Mouse (Mus musculus) forebrain, postnatal 0 days (tissue): ENCODE data around the gene Ube2j1. TPM values are rescaled to one million over a fixed set of nuclear protein-coding genes. Genes with fewer than 3 reads are reported as not detected.

Source experiments
- ATAC-seq: fragments of 200-750 bp; cut with Nextera tagmentation; 2 replicates; pipeline ENCODE4 v1.8.0; 2017; ENCODE audit warnings: mild to moderate bottlenecking, moderate library complexity
- DNase-seq: peaks from one replicate; pipeline ENCODE4 v3.0.0-alpha.2; 2015
- H3K27ac ChIP-seq: fragments of 300-500 bp; sonication (generic); 2 replicates; pipeline ENCODE4 v1.5.1; 2014; ENCODE audit warnings: low read depth, mild to moderate bottlenecking, antibody characterized with exemption, low read length, moderate library complexity, mixed read lengths
- H3K27me3 ChIP-seq: fragments of 300-500 bp; sonication (generic); 2 replicates; pipeline ENCODE4 v1.6.1; 2014; ENCODE audit warnings: mild to moderate bottlenecking, low read length, mixed read lengths; ENCODE audit not compliant: insufficient read depth
- H3K36me3 ChIP-seq: fragments of 300-500 bp; sonication (generic); 2 replicates; pipeline ENCODE4 v1.6.1; 2014; ENCODE audit warnings: mild to moderate bottlenecking, moderate library complexity; ENCODE audit not compliant: insufficient read depth
- H3K4me1 ChIP-seq: fragments of 300-500 bp; sonication (generic); 2 replicates; pipeline ENCODE4 v1.6.1; 2014; ENCODE audit warnings: antibody characterized with exemption; ENCODE audit not compliant: insufficient read depth
- H3K4me2 ChIP-seq: fragments of 300-500 bp; sonication (generic); 2 replicates; pipeline ENCODE4 v1.6.1; 2014; ENCODE audit warnings: low read depth, mild to moderate bottlenecking, moderate library complexity
- H3K4me3 ChIP-seq: fragments of 300-500 bp; sonication (generic); 2 replicates; pipeline ENCODE4 v1.5.1; 2014; ENCODE audit warnings: low read depth, low read length, mixed read lengths
- H3K9ac ChIP-seq: fragments of 300-500 bp; sonication (generic); 2 replicates; pipeline ENCODE4 v1.6.1; 2014; ENCODE audit warnings: mild to moderate bottlenecking
- H3K9me3 ChIP-seq: fragments of 300-500 bp; sonication (generic); 2 replicates; pipeline ENCODE4 v1.6.1; 2016; ENCODE audit warnings: low read length
- CTCF ChIP-seq: sonication (generic); IDR thresholded peaks from 2 replicates; pipeline ENCODE4 v1.5.1; 2016; ENCODE audit warnings: antibody characterized with exemption, control low read depth, low read depth
- WGBS: fragments of 180-500 bp; shearing (Covaris S2); extraction: QIAGEN DNeasy Blood & Tissue Kit; methylation state at CpG from one replicate; pipeline ENCODE4 v1.1.7; 2014; 5-methylcytosine and 5-hydroxymethylcytosine counted together
- polyA plus RNA-seq: library from polyadenylated mRNA; unstranded; fragments of >200 nt; fragmentation: Nextera tagmentation; extraction: Ambion mirVana; gene quantifications from 2 replicates; pipeline ENCODE4 v1.2.1, GENCODE M21; 2015
- total RNA-seq: library from RNA; depleted of rRNA; stranded (reverse); fragments of >200 nt; gene quantifications from 2 replicates; pipeline ENCODE4 v1.2.3, GENCODE M21; 2014

The Ube2j1 gene
- total and polyA plus RNA-seq, 2 experiments from 2014 or later = 61.2 to 106 TPM

DNA sequence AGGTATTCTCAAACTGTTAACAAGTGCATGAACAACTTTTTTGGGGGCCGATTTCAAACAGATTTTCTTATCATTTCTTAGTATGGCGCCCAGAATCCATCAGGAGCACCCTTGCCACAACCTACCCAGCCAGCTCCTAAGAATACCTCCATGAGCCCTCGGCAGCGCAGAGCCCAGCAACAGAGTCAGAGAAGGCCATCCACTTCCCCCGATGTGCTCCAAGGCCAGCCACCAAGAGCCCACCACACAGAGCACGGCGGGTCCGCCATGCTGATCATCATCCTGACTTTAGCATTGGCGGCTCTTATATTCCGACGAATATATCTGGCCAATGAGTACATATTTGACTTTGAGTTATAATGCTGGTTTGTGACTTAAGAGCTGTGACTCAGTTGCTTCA is 18.4 kb downstream of the Ube2j1 start:
- no peaks in the 10 kb centered on the region for H3K27me3 ChIP-seq
- no peaks in the 10 kb centered on the region for H3K9me3 ChIP-seq
- H3K4me2 ChIP-seq = no peak overlapping the region
- DNase-seq (no peak), ATAC-seq (no peak)
- no peak overlapping the region for H3K9ac ChIP-seq
- TF ChIP-seq CTCF = no peak
- no peak overlapping the region for H3K4me3 ChIP-seq
- WGBS = 97% methylated on average over 11 of the region's 11 CpGs
- H3K27ac ChIP-seq = no peak overlapping the region
- H3K36me3 ChIP-seq = peaks cover 49% of the 10 kb centered on the region
- H3K4me1 ChIP-seq = no peaks in the 10 kb centered on the region

DNA sequence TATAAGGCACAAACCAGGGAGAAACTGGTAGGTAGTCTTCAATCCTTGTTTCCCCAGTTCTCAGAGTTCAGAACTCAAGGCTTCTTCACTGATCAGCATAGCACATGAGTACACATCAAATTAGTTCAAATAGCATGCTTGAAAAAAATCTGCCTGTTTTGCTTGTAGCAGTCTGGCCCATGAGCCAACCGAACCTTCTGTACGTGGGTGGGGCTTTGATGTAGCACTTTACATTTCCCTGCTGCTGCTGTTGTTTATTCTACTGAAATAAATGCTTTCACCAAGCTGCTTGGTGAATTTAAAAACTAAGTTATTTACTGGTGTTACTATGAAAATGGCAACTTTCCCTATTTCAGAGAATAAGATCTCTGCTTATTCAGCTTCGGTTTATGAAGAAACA is 20.8 kb downstream of the Ube2j1 start:
- no peak overlapping the region for H3K4me2 ChIP-seq
- H3K9me3 ChIP-seq = no peaks in the 10 kb centered on the region
- no peak for ATAC-seq
- H3K36me3 ChIP-seq = peaks cover 28% of the 10 kb centered on the region
- 84% methylated on average over 3 of the region's 3 CpGs for WGBS
- no peak for DNase-seq
- no peak overlapping the region for H3K4me3 ChIP-seq
- no peak overlapping the region for H3K9ac ChIP-seq
- H3K27me3 ChIP-seq = no peaks in the 10 kb centered on the region
- TF ChIP-seq CTCF = no peak
- H3K27ac ChIP-seq = no peak overlapping the region
- no peaks in the 10 kb centered on the region for H3K4me1 ChIP-seq

DNA sequence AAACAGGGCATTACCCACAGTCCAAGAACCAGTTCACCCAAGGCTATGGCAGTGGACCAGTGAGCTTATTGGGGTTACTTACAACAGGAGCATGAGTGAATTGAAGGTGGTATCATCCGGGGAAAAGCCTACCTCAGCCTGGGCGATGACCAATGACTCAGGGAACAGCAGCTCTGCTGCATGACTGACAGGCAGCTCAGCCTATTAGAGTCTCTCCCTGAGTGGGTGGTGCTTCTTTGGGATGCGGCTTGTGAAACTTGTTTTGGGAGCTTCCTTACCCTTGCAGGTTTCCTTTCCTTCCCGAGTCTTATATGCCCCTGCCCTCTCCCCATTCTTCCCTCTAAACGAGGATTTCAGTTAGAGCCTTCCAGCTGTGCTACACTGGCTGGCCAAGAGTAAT is 21.4 kb downstream of the Ube2j1 start:
- ATAC-seq (peak; percentile 42), DNase-seq (peak; percentile 43)
- H3K27me3 ChIP-seq = no peaks in the 10 kb centered on the region
- H3K4me2 ChIP-seq = no peak overlapping the region
- no peak overlapping the region for H3K9ac ChIP-seq
- no peak overlapping the region for H3K4me3 ChIP-seq
- 87% methylated on average over 5 of the region's 5 CpGs for WGBS
- TF ChIP-seq CTCF = no peak
- no peaks in the 10 kb centered on the region for H3K4me1 ChIP-seq
- no peak overlapping the region for H3K27ac ChIP-seq
- H3K9me3 ChIP-seq = no peaks in the 10 kb centered on the region
- H3K36me3 ChIP-seq = peaks cover 28% of the 10 kb centered on the region

DNA sequence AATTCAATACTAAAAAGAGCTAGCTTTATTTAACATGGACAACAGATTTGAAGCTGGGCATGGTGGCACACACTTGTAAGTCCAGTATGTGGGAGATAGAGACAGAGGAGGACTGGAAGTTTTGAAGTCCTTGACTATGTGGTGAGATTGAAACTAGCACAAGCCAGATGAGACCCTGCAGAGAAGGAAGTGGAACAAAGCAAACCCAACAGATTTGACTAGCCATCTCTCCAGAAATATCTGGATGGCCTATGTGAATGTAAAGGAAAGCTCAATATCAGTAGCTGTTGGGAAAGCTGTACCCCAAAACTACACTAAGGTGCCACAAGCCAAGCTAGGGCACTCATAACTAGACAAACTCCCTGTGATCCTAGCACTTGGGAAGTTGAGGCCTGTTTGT is 23.2 kb downstream of the Ube2j1 start:
- peaks cover 14% of the 10 kb centered on the region; the same call in 1 of the 2 replicates for H3K36me3 ChIP-seq
- H3K27me3 ChIP-seq = no peaks in the 10 kb centered on the region
- no peak overlapping the region for H3K27ac ChIP-seq
- H3K9ac ChIP-seq = no peak overlapping the region
- no peaks in the 10 kb centered on the region for H3K9me3 ChIP-seq
- ATAC-seq (no peak), DNase-seq (no peak)
- no peak for TF ChIP-seq CTCF
- H3K4me3 ChIP-seq = no peak overlapping the region
- no peaks in the 10 kb centered on the region for H3K4me1 ChIP-seq
- H3K4me2 ChIP-seq = no peak overlapping the region

DNA sequence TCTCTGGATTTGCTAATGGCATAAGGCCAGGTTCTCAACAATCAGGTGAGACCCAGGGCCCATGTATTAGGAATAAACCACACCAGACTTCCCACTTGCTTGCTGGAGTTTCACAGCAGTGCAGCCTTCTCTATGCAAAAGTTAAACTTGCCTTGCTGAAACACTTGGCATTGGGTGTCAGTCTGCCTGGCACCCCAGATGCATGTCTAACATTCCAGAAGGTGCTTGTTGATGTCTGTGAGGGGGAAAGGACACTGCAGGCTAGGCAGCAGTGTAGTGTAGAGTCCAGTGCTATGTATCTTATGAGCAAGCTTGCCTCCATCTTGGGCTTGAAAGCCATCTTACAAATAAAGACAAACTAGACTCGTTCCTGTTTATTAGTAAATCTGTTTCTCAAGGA is 25.1 kb downstream of the Ube2j1 start:
- WGBS = 86% methylated on average over 1 of the region's 1 CpGs
- H3K9me3 ChIP-seq = no peaks in the 10 kb centered on the region
- H3K9ac ChIP-seq = no peak overlapping the region
- H3K27ac ChIP-seq = no peak overlapping the region
- no peak for TF ChIP-seq CTCF
- H3K4me3 ChIP-seq = no peak overlapping the region
- H3K4me1 ChIP-seq = no peaks in the 10 kb centered on the region
- DNase-seq (no peak), ATAC-seq (no peak)
- no peaks in the 10 kb centered on the region for H3K27me3 ChIP-seq
- peaks cover 14% of the 10 kb centered on the region; the same call in 1 of the 2 replicates for H3K36me3 ChIP-seq
- H3K4me2 ChIP-seq = no peak overlapping the region

DNA sequence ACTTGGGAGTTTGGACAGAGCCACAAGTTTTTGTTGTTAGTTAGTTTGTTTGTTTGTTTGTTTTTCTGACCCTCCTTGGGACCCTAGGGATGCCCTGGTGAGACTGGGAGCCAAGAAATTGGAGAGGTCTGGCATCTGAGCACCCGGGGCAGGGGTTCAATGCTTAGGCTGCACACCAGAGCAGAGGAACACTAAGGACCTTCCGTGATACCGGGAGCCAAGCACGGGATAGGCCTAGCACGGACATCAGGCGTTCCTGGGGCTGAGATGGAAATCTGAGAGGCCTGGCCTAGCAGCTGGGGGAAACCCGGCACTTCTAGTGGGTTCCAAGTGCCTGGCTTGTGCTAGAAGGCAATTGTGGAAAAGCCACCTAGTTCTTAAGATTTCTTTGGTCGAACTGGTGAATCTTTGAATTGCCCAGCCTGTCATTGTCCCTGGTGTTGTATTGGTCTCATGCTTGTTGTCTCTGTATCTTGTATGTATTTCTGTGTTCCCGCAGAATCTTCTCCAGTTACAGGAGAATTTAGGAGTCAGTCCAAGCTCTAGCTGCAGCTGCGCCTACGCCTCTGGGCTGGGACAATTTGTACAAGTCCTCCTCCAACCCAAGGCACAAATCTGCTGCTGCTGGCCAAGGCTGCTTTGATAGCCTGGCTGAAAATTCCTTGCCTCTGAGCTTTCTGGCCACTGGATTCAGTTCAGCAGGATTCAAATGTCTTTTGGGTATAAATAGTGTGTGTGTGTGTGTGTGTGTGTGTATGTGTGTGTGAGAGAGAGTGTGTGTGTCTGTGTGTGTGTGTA is 26.9 kb downstream of the Ube2j1 start:
- 87% methylated on average over 11 of the region's 11 CpGs for WGBS
- no peak for ATAC-seq

DNA sequence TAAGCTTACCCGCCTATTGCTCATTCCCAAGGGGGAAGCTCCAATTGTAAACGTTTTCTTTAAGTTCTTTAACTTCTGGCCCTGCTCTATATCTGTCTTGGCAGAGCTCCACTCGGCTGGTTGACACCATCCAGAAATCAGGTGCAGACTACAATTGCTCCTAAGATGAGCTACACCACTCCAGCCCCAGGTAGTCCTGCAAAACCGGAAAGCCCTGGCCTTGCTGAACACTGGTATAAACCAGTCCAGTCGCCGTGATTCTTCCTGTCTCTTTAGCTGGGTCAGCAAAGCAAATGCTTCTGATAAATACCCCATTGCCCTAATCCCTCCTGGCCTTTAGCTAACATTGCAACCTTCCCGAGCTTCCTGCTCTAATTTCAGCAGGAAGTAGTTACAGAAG is 29.9 kb downstream of the Ube2j1 start:
- Histone ChIP-seq H3K9me3 (no peaks in the 10 kb centered on the region), H3K9ac (no peak overlapping the region), H3K36me3 (no peaks in the 10 kb centered on the region), H3K4me2 (no peak overlapping the region), H3K27ac (no peak overlapping the region), H3K27me3 (no peaks in the 10 kb centered on the region), H3K4me1 (no peaks in the 10 kb centered on the region), H3K4me3 (no peak overlapping the region)
- TF ChIP-seq CTCF = no peak
- WGBS = 65% methylated on average over 7 of the region's 7 CpGs
- no peak for ATAC-seq
- DNase-seq = no peak

More for the DNA sequence above, 26.9 kb downstream of the Ube2j1 start:
- H3K4me1 ChIP-seq = no peaks in the 10 kb centered on the region
- no peaks in the 10 kb centered on the region for H3K9me3 ChIP-seq
- no peak for DNase-seq
- H3K36me3 ChIP-seq = peaks cover under 1% of the 10 kb centered on the region; the same call in 1 of the 2 replicates
- no peak overlapping the region for H3K27ac ChIP-seq
- no peaks in the 10 kb centered on the region for H3K27me3 ChIP-seq
- no peak for TF ChIP-seq CTCF
- no peak overlapping the region for H3K4me3 ChIP-seq
- no peak overlapping the region for H3K9ac ChIP-seq
- no peak overlapping the region for H3K4me2 ChIP-seq
